Mouse (Mus musculus): ENCODE measurements around the gene Serpina3f. TPM values are rescaled to one million over a fixed set of nuclear protein-coding genes. Genes with fewer than 3 reads are reported as not detected.

Gene Serpina3f
- total RNA-seq, 2 experiments from 2014 or later: 1.6 to 1.9 TPM

GRCm38 (mm10) chr12:104245595-104245994 is 31.3 kb downstream of the Serpina3f start:
- no peak for ATAC-seq (replicated peaks; ENCODE audit: low FRiP score, low TSS enrichment, poor library complexity, severe bottlenecking)

- ATAC-seq (replicated peaks; ENCODE audit: low FRiP score, low TSS enrichment, poor library complexity, severe bottlenecking): no peak
Measured at GRCm38 (mm10) chr12:104247553-104248002, 33.2 kb downstream of the Serpina3f start.

- no peak for ATAC-seq (replicated peaks; ENCODE audit: low FRiP score, low TSS enrichment, poor library complexity, severe bottlenecking)
Measured at GRCm38 (mm10) chr12:104248231-104248630, 33.9 kb downstream of the Serpina3f start.

- no peak for ATAC-seq (replicated peaks; ENCODE audit: low FRiP score, low TSS enrichment, poor library complexity, severe bottlenecking)
Measured at GRCm38 (mm10) chr12:104261041-104261440, 46.7 kb downstream of the Serpina3f start.

GRCm38 (mm10) chr12:104262863-104263262 is 48.5 kb downstream of the Serpina3f start, which contains the start of gene Serpina3i:
Serpina3i (plus strand) TSS chr12:104263122.
- ATAC-seq (replicated peaks; ENCODE audit: low FRiP score, low TSS enrichment, poor library complexity, severe bottlenecking): no peak

GRCm38 (mm10) chr12:104266374-104266773 is 52.0 kb downstream of the Serpina3f start:
- ATAC-seq (replicated peaks; ENCODE audit: low FRiP score, low TSS enrichment, poor library complexity, severe bottlenecking): no peak

Other genes with a start within 250 kb of the Serpina3f start
- gene Serpina11, start 224.6 kb upstream of the Serpina3f start, total RNA-seq (2014; fragmentation: Nextera tagmentation): not detected in 2 replicates
- gene Serpina11, start 224.6 kb upstream of the Serpina3f start, total RNA-seq (2017): not detected in 2 replicates
- not detected in 2 replicates for gene Serpina9, start 200.8 kb upstream of the Serpina3f start, total RNA-seq (2014; fragmentation: Nextera tagmentation)
- gene Serpina9, start 200.8 kb upstream of the Serpina3f start, total RNA-seq (2017): not detected in 2 replicates
- not detected in 2 replicates for gene Serpina12, start 170.1 kb upstream of the Serpina3f start, total RNA-seq (2014; fragmentation: Nextera tagmentation)
- 0.28 TPM in 1 of 2 replicates, not detected in the other for gene Serpina12, start 170.1 kb upstream of the Serpina3f start, total RNA-seq (2017)
- not detected in 2 replicates for gene Serpina5, start 113.4 kb upstream of the Serpina3f start, total RNA-seq (2014; fragmentation: Nextera tagmentation)
- gene Serpina5, start 113.4 kb upstream of the Serpina3f start, total RNA-seq (2017): not detected in 2 replicates
- not detected in 2 replicates for gene Serpina3a, start 101.8 kb upstream of the Serpina3f start, total RNA-seq (2014; fragmentation: Nextera tagmentation)
- not detected in 2 replicates for gene Serpina3a, start 101.8 kb upstream of the Serpina3f start, total RNA-seq (2017)
- not detected in 2 replicates for gene Serpina3b, start 86.5 kb upstream of the Serpina3f start, total RNA-seq (2014; fragmentation: Nextera tagmentation)
- not detected in 2 replicates for gene Serpina3b, start 86.5 kb upstream of the Serpina3f start, total RNA-seq (2017)
- not detected in 2 replicates for gene Serpina3c, start 60.7 kb upstream of the Serpina3f start, total RNA-seq (2014; fragmentation: Nextera tagmentation)
- not detected in 2 replicates for gene Serpina3c, start 60.7 kb upstream of the Serpina3f start, total RNA-seq (2017)
- 1.4 and 15.7 TPM in 2 replicates for gene Serpina3g, start 21.7 kb downstream of the Serpina3f start, total RNA-seq (2014; fragmentation: Nextera tagmentation)
- gene Serpina3g, start 21.7 kb downstream of the Serpina3f start, total RNA-seq (2017): 12.0 and 28.0 TPM in 2 replicates
- not detected in 2 replicates for gene Serpina3i, start 48.6 kb downstream of the Serpina3f start, total RNA-seq (2014; fragmentation: Nextera tagmentation)
- not detected in 2 replicates for gene Serpina3i, start 48.6 kb downstream of the Serpina3f start, total RNA-seq (2017)
- gene Serpina3j, start 100.0 kb downstream of the Serpina3f start, total RNA-seq (2014; fragmentation: Nextera tagmentation): not detected in 2 replicates
- gene Serpina3j, start 100.0 kb downstream of the Serpina3f start, total RNA-seq (2017): not detected in 2 replicates
- not detected in 2 replicates for gene Serpina3k, start 123.9 kb downstream of the Serpina3f start, total RNA-seq (2014; fragmentation: Nextera tagmentation)
- gene Serpina3k, start 123.9 kb downstream of the Serpina3f start, total RNA-seq (2017): not detected in 2 replicates
- not detected in 2 replicates for gene Serpina3m, start 123.9 kb downstream of the Serpina3f start, total RNA-seq (2014; fragmentation: Nextera tagmentation)
- gene Serpina3m, start 123.9 kb downstream of the Serpina3f start, total RNA-seq (2017): not detected in 2 replicates
- gene Serpina3n, start 192.2 kb downstream of the Serpina3f start, total RNA-seq (2014; fragmentation: Nextera tagmentation): not detected in 2 replicates
- not detected in 2 replicates for gene Serpina3n, start 192.2 kb downstream of the Serpina3f start, total RNA-seq (2017)